Mouse (Mus musculus): ENCODE results near the gene Psd4.

DNA sequence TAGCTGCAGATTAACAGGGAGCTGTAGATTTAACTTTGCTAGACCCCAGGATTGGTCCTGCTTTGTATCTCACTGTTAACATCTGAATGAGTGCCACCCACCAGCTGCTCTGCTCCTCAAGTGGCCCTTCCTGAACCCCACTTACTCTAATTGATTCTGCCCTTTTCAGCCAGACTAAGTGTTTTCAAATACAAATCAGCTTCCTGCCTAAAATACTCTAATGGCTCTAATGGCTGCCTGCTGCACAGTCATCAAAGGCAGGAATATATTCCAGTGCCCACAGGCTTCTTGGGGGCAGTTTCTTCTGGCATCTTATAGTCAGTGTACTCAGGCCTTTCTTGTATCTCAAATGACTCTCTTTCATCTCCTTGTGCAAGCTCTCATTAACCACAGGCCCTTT is 74.5 kb downstream of the Psd4 start:
- TF ChIP-seq CTCF (IDR thresholded peaks at IDR 0.05; ENCODE audit: low read depth) (no peak), EP300 (IDR thresholded peaks at IDR 0.05; ENCODE audit: low read depth) (no peak)
